Mouse (Mus musculus): ENCODE results near the gene Pcp4.

GRCm38 (mm10) chr16:96535271-96535670 lies 67.9 kb downstream of the Pcp4 start:
- TF ChIP-seq EP300 (IDR thresholded peaks at IDR 0.05; ENCODE audit: insufficient read depth, low read depth, low read length) = no peak
- no peak for TF ChIP-seq CTCF (IDR thresholded peaks at IDR 0.05; ENCODE audit: low read depth, low read length)
- TF ChIP-seq POLR2A (IDR thresholded peaks at IDR 0.05; ENCODE audit: insufficient read depth, low read length) = no peak

Measured in ES-Bruce4 (cell line).